ENCODE assay signal across 7 mouse cellular contexts in the genomic region with DNA sequence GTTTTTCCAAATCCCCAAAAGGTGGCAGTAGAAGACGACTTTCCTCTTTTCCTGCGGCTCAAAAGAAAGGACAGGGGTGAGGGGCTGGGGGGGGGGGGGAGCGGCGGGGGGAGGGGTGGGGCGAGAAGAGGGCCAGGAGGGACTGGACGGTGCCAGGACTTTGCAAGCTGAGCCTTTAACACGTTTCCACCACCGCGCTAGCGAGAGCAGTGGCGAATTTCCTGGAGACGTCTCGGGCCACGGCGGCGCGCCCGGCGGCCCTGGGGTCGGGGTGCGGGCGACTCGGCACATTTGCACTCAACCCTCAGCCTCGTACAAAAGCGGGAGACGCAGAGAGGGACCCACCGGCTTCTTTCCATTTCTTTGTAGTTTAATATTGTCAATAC.
DNase-seq lines count a peak whose midpoint lies in the region; ATAC-seq and TF ChIP-seq lines count a peak whose summit lies in the region.

No protein-coding gene starts in this region.

- no peaks in the 10 kb centered on the region for H3K4me1 ChIP-seq in ES-E14 (ENCODE audit: control insufficient read depth in 2 of 2, insufficient read depth in 2 of 2, low read length in 2 of 2, poor library complexity in 1 of 2)
- peaks cover 15% of the 10 kb centered on the region; the same call in 1 of the 2 replicates for H3K4me1 ChIP-seq in embryonic facial prominence, embryonic 12.5 days
- peaks cover 42% of the 10 kb centered on the region for H3K4me1 ChIP-seq in heart, embryonic 13.5 days

- no peak overlapping the region for H3K9ac ChIP-seq in ES-E14 (ENCODE audit: insufficient read depth, low read depth, low read length, poor library complexity, severe bottlenecking)
- H3K9ac ChIP-seq in embryonic facial prominence, embryonic 12.5 days: peak overlapping the region; percentile 52
- H3K9ac ChIP-seq in heart, embryonic 13.5 days: peak overlapping the region; percentile 88

- in situ Hi-C loops in ES-E14 (cut with MboI; ENCODE audit: low sequenced_read_pairs in 2 of 2, unreplicated experiment in 2 of 2): no loop called here

- no peak for DNase-seq in ES-E14 (ENCODE audit: low read depth, low spot score)
- peak; percentile 86 for DNase-seq in adrenal gland, postnatal 14 days
- DNase-seq in kidney, postnatal 10 days: peak; percentile 80
- DNase-seq in lung, postnatal 10 days: peak; percentile 87
- peak; percentile 94 for DNase-seq in retina, postnatal 1 day

- peaks cover 7% of the 10 kb centered on the region for H3K27me3 ChIP-seq in embryonic facial prominence, embryonic 12.5 days
- H3K27me3 ChIP-seq in heart, embryonic 13.5 days (replicated peaks): no peaks in the 10 kb centered on the region

- H3K27ac ChIP-seq in ES-E14 (ENCODE audit: insufficient read depth, low read depth, low read length, poor library complexity, severe bottlenecking): no peak overlapping the region
- H3K27ac ChIP-seq in embryonic facial prominence, embryonic 12.5 days: peak overlapping the region; percentile 87
- H3K27ac ChIP-seq in heart, embryonic 13.5 days (replicated peaks): peak overlapping the region; percentile 96

- H3K4me2 ChIP-seq in embryonic facial prominence, embryonic 12.5 days (replicated peaks): peak overlapping the region; percentile 76
- H3K4me2 ChIP-seq in heart, embryonic 13.5 days: peak overlapping the region; percentile 94

- ATAC-seq in embryonic facial prominence, embryonic 12.5 days (ENCODE audit: insufficient number of reproducible peaks, insufficient read depth, low FRiP score, low TSS enrichment): peak; percentile 84
- peak; percentile 71 for ATAC-seq in heart, embryonic 13.5 days (ENCODE audit: extremely low read depth, insufficient number of reproducible peaks, low FRiP score, low TSS enrichment)

- no peaks in the 10 kb centered on the region for H3K9me3 ChIP-seq in ES-E14 (ENCODE audit: control insufficient read depth, insufficient read depth, low read depth, low read length)
- no peaks in the 10 kb centered on the region for H3K9me3 ChIP-seq in embryonic facial prominence, embryonic 12.5 days
- H3K9me3 ChIP-seq in heart, embryonic 13.5 days: no peaks in the 10 kb centered on the region

- under 1% methylated on average over 22 of the region's 27 CpGs for WGBS in embryonic facial prominence, embryonic 12.5 days
- 0% methylated on average over 22 of the region's 27 CpGs for WGBS in heart, embryonic 13.5 days

- peak overlapping the region; percentile 65 to 75 for H3K4me3 ChIP-seq in ES-E14 (ENCODE audit: insufficient read depth in 1 of 2, low read depth in 1 of 2, low read length in 2 of 2, poor library complexity in 1 of 2, severe bottlenecking in 1 of 2)
- peak overlapping the region; percentile 39 for H3K4me3 ChIP-seq in embryonic facial prominence, embryonic 12.5 days
- H3K4me3 ChIP-seq in heart, embryonic 13.5 days: peak overlapping the region; percentile 63

- no peaks in the 10 kb centered on the region for H3K36me3 ChIP-seq in ES-E14 (ENCODE audit: control insufficient read depth, insufficient read depth, low read length, poor library complexity, severe bottlenecking)
- H3K36me3 ChIP-seq in embryonic facial prominence, embryonic 12.5 days: no peaks in the 10 kb centered on the region
- peaks cover 17% of the 10 kb centered on the region for H3K36me3 ChIP-seq in heart, embryonic 13.5 days

TF ChIP-seq in ES-E14, 5 proteins besides CTCF, POLR2A, EP300 and RAD21:
- TF ChIP-seq ZC3H11A (IDR thresholded peaks at IDR 0.05; ENCODE audit: borderline replicate concordance, low read depth, low read length): 0 out of 2 replicates have a peak, but pooled peaks have one; percentile 15
- TF ChIP-seq MAFK (IDR thresholded peaks at IDR 0.05; ENCODE audit: insufficient read depth, low read depth, low read length): no peak
- TF ChIP-seq HCFC1 (IDR thresholded peaks at IDR 0.05; ENCODE audit: borderline replicate concordance, insufficient read depth, low read length): no peak
